Mouse (Mus musculus): ENCODE measurements around the gene Mettl2. TPM values are rescaled to one million over a fixed set of nuclear protein-coding genes. Genes with fewer than 3 reads are reported as not detected.

Mettl2 gene
- polyA plus RNA-seq, 1 experiment from 2014 or later = 9.3 TPM

DNA sequence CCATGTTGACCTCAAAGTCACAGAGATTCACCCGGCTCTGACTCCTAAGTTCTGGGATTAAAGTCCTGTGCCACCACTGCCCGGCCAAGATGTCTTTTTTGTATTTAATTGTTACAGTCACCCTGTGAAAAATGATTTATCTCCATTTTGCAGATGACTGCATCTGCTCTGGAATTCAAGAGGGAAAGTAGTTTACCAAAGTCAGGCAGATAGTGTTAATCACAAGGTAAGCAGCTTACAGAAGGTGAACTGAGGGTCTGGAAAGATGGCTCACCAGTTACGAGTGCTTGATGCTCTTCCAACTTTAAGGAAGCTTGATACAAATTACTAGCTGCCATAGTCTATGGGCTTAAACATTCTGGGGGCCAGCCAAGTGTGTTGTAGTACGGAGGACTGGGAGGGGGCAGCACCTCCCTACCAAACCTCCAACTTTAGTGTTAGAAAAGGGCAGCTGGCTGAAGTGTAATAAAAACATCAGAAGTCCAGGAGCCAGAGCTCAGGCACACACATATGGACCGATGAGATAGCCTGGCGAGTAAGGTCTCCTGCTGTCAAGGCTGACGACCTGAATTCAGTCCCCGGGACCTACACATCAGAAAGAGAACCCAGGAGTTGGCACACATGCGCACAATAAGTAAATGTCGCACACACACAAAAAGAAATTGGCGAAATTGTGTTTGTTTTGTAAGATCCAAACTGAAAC lies 18.4 kb downstream of the Mettl2 start:
- Histone ChIP-seq H3K27ac (ENCODE audit: low read depth, low read length) (no peak overlapping the region), H3K27me3 (replicated peaks; ENCODE audit: control insufficient read depth, insufficient read depth, low read length) (no peaks in the 10 kb centered on the region), H3K9ac (ENCODE audit: low read depth, low read length) (no peak overlapping the region), H3K4me2 (replicated peaks; ENCODE audit: low read depth) (no peak overlapping the region), H3K36me3 (ENCODE audit: control insufficient read depth, insufficient read depth) (peaks cover 3% of the 10 kb centered on the region; the same call in 1 of the 2 replicates), H3K4me3 (ENCODE audit: low read depth, low read length) (no peak overlapping the region), H3K4me1 (replicated peaks; ENCODE audit: control insufficient read depth, insufficient read depth, low read length) (no peaks in the 10 kb centered on the region), H3K9me3 (ENCODE audit: control insufficient read depth) (no peaks in the 10 kb centered on the region)
- 70% methylated on average over 11 of the region's 11 CpGs for WGBS
- TF ChIP-seq CTCF (IDR thresholded peaks at IDR 0.05; ENCODE audit: low read depth) = peak; percentile 20
- no peak for ATAC-seq

DNA sequence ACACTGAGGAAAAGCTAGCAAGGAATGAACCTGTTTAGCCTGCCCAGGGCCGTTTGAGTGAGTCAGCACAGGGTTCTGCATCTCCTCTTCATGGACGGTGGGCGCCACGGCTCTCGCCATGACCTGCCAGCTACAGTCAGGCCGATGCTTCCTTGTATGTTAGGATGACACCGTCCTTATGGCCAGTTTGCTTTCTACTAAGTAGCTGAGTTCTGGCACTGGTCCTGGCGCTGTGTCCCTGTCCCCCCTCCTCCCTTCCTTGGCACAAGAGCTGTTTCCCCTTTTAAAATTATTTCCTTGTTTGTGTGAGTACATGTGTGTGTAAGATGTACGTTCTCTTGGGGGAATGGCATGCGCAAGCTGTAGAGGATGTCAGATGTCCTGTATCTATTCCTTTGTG lies 19.0 kb downstream of the Mettl2 start:
- TF ChIP-seq CTCF (IDR thresholded peaks at IDR 0.05; ENCODE audit: low read depth) = no peak
- H3K9ac ChIP-seq (ENCODE audit: low read depth, low read length) = no peak overlapping the region
- no peaks in the 10 kb centered on the region for H3K4me1 ChIP-seq (replicated peaks; ENCODE audit: control insufficient read depth, insufficient read depth, low read length)
- no peak overlapping the region for H3K4me2 ChIP-seq (replicated peaks; ENCODE audit: low read depth)
- H3K27ac ChIP-seq (ENCODE audit: low read depth, low read length) = no peak overlapping the region
- no peaks in the 10 kb centered on the region; the same call in 1 of the 2 replicates for H3K36me3 ChIP-seq (ENCODE audit: control insufficient read depth, insufficient read depth)
- H3K9me3 ChIP-seq (ENCODE audit: control insufficient read depth) = no peaks in the 10 kb centered on the region
- H3K27me3 ChIP-seq (replicated peaks; ENCODE audit: control insufficient read depth, insufficient read depth, low read length) = no peaks in the 10 kb centered on the region
- H3K4me3 ChIP-seq (ENCODE audit: low read depth, low read length) = no peak overlapping the region
- WGBS = 80% methylated on average over 10 of the region's 10 CpGs
- ATAC-seq = no peak

DNA sequence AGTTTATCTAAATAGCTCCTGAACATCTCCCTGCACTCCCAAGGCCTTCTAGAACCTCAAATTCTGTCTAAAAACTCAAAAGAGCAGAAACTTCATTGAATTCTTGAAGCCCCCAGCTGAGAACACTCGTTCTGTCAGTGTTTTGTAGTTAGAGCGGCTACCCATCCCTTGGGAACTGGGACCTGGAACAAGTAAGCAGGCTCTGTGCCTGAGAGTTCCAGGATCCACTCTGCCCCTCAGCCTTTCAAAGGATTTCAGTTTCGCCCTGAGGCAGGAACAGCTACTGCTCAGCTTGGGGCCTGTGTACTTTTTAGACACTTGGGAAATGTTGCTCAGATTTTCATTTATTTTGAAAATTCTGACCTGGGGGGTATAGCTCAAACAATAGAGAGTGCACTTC lies 20.4 kb downstream of the Mettl2 start, which contains the start of gene Gm10842:
Gene Gm10842, plus strand, starts transcription at position 301 of the 400 bp plus-strand sequence.
- ATAC-seq = no peak
- TF ChIP-seq CTCF (IDR thresholded peaks at IDR 0.05; ENCODE audit: low read depth) = no peak
- Histone ChIP-seq H3K27ac (ENCODE audit: low read depth, low read length) (no peak within 1 kb of the TSS), H3K9me3 (ENCODE audit: control insufficient read depth) (no peaks in the 10 kb centered on the region), H3K4me1 (replicated peaks; ENCODE audit: control insufficient read depth, insufficient read depth, low read length) (no peaks in the 10 kb centered on the region), H3K4me2 (replicated peaks; ENCODE audit: low read depth) (no peak within 1 kb of the TSS), H3K4me3 (ENCODE audit: low read depth, low read length) (no peak within 1 kb of the TSS), H3K9ac (ENCODE audit: low read depth, low read length) (no peak within 1 kb of the TSS), H3K27me3 (replicated peaks; ENCODE audit: control insufficient read depth, insufficient read depth, low read length) (no peaks in the 10 kb centered on the region), H3K36me3 (ENCODE audit: control insufficient read depth, insufficient read depth) (no peaks in the 10 kb centered on the region; the same call in 1 of the 2 replicates)
- 75% methylated on average over 3 of the region's 3 CpGs for WGBS

DNA sequence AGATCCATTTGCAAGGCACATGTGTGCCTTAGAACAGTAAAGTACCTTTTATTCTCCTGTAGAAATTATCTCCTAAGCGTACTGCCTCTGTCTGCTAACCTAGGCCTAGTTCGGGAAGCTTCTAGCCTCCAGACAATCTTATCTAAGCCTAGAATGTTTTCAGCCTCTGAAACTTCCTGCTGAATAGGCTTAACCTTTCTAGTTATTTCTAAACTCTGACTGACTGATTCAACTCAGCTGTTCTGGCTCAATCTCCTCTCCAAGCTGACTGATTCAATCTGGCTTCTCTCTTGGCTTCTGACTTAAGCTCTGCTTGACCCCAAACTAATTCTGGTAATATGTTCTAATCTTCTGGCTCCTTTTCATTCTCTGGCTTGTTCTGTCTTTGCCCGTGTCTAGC lies 23.1 kb downstream of the Mettl2 start:
- no peak for ATAC-seq
- no peak overlapping the region for H3K4me2 ChIP-seq (replicated peaks; ENCODE audit: low read depth)
- H3K9ac ChIP-seq (ENCODE audit: low read depth, low read length) = no peak overlapping the region
- no peak overlapping the region for H3K27ac ChIP-seq (ENCODE audit: low read depth, low read length)
- H3K4me1 ChIP-seq (replicated peaks; ENCODE audit: control insufficient read depth, insufficient read depth, low read length) = no peaks in the 10 kb centered on the region
- H3K36me3 ChIP-seq (ENCODE audit: control insufficient read depth, insufficient read depth) = no peaks in the 10 kb centered on the region
- no peaks in the 10 kb centered on the region for H3K27me3 ChIP-seq (replicated peaks; ENCODE audit: control insufficient read depth, insufficient read depth, low read length)
- no peak overlapping the region for H3K4me3 ChIP-seq (ENCODE audit: low read depth, low read length)
- no peaks in the 10 kb centered on the region for H3K9me3 ChIP-seq (ENCODE audit: control insufficient read depth)
- no peak for TF ChIP-seq CTCF (IDR thresholded peaks at IDR 0.05; ENCODE audit: low read depth)
- WGBS = 64% methylated on average over 3 of the region's 3 CpGs

DNA sequence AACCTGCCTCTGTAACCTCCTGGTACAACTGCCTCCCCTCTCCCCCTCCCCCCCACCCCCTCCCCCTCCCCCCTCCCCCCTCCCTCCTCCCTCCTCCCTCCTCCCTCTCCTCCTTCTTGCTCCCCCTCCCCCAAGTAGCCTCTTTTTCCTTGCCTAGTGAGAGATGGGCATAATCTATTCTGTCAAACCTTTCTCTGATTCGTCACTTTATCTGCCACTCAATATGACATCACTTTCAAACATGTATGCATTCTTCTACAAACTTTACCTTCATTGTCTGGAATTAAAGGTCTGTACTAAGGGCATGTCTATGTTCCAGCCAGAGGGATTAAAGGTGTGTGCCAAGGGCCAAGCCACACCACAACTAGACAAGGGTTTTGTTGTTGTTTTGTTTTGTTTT lies 23.5 kb downstream of the Mettl2 start:
- Histone ChIP-seq H3K36me3 (ENCODE audit: control insufficient read depth, insufficient read depth) (no peaks in the 10 kb centered on the region), H3K4me2 (replicated peaks; ENCODE audit: low read depth) (no peak overlapping the region), H3K9ac (ENCODE audit: low read depth, low read length) (no peak overlapping the region), H3K9me3 (ENCODE audit: control insufficient read depth) (no peaks in the 10 kb centered on the region), H3K4me1 (replicated peaks; ENCODE audit: control insufficient read depth, insufficient read depth, low read length) (no peaks in the 10 kb centered on the region), H3K27me3 (replicated peaks; ENCODE audit: control insufficient read depth, insufficient read depth, low read length) (no peaks in the 10 kb centered on the region), H3K4me3 (ENCODE audit: low read depth, low read length) (no peak overlapping the region), H3K27ac (ENCODE audit: low read depth, low read length) (no peak overlapping the region)
- no peak for TF ChIP-seq CTCF (IDR thresholded peaks at IDR 0.05; ENCODE audit: low read depth)
- WGBS = 91% methylated on average over 1 of the region's 1 CpGs
- no peak for ATAC-seq

DNA sequence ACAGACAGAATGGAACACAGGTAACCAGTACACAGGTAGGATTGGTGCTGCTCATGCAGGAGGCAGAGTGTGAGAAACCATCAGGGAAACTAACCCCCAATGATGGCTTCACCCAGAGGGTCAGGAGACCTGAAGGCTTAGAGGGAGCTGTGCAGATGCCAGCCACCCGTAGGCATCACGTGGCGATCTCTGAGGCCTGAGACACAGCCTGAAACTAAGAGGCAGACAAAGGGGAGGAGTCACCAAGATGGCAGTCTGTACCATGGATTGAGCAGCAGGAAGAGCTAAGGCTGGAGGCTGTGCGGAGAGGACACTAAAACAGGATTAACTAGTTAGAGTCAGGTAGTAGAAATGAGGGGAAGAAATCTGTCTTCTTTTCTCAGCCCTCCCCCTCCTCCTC lies 24.5 kb downstream of the Mettl2 start:
- H3K36me3 ChIP-seq (ENCODE audit: control insufficient read depth, insufficient read depth) = no peaks in the 10 kb centered on the region
- no peaks in the 10 kb centered on the region for H3K27me3 ChIP-seq (replicated peaks; ENCODE audit: control insufficient read depth, insufficient read depth, low read length)
- H3K4me1 ChIP-seq (replicated peaks; ENCODE audit: control insufficient read depth, insufficient read depth, low read length) = no peaks in the 10 kb centered on the region
- H3K4me2 ChIP-seq (replicated peaks; ENCODE audit: low read depth) = no peak overlapping the region
- WGBS = 60% methylated on average over 4 of the region's 4 CpGs
- H3K27ac ChIP-seq (ENCODE audit: low read depth, low read length) = no peak overlapping the region
- no peaks in the 10 kb centered on the region for H3K9me3 ChIP-seq (ENCODE audit: control insufficient read depth)
- H3K9ac ChIP-seq (ENCODE audit: low read depth, low read length) = no peak overlapping the region
- TF ChIP-seq CTCF (IDR thresholded peaks at IDR 0.05; ENCODE audit: low read depth) = no peak
- H3K4me3 ChIP-seq (ENCODE audit: low read depth, low read length) = no peak overlapping the region
- no peak for ATAC-seq

All from intestine, postnatal 0 days (tissue).